Mouse (Mus musculus) testis, adult 2 months (tissue): ENCODE data around the gene Tnrc6a. TPM values are rescaled to one million over a fixed set of nuclear protein-coding genes. Genes with fewer than 3 reads are reported as not detected.

Source experiments
- H3K27ac ChIP-seq: fragments of 200-500 bp; 2 replicates; pipeline ENCODE4 v1.5.1; 2012; ENCODE audit warnings: low read depth, low read length; ENCODE audit not compliant: control insufficient read depth, insufficient read depth
- H3K27me3 ChIP-seq: fragments of 200-500 bp; 2 replicates; pipeline ENCODE4 v1.6.1; 2012; ENCODE audit warnings: mild to moderate bottlenecking, low read length, moderate library complexity; ENCODE audit not compliant: control insufficient read depth, insufficient read depth
- H3K36me3 ChIP-seq: fragments of 200-500 bp; 2 replicates; pipeline ENCODE4 v1.6.1; 2012; ENCODE audit warnings: mild to moderate bottlenecking, low read length; ENCODE audit not compliant: control insufficient read depth, insufficient read depth
- H3K4me1 ChIP-seq: fragments of 200-500 bp; 2 replicates; pipeline ENCODE4 v1.6.1; 2012; ENCODE audit warnings: low read length; ENCODE audit not compliant: control insufficient read depth, insufficient read depth
- H3K4me3 ChIP-seq: fragments of 200-500 bp; 2 replicates; pipeline ENCODE4 v1.5.1; 2012; ENCODE audit warnings: low read depth, mild to moderate bottlenecking, low read length, moderate library complexity, mixed read lengths; ENCODE audit not compliant: control insufficient read depth
- CTCF ChIP-seq: fragments of 200-500 bp; IDR thresholded peaks from 2 replicates; pipeline ENCODE4 v1.5.1; 2012; ENCODE audit warnings: low read depth, mild to moderate bottlenecking, inconsistent platforms, low read length, moderate library complexity; ENCODE audit not compliant: control insufficient read depth, insufficient read depth, insufficient replicate concordance
- POLR2A ChIP-seq: fragments of 200-500 bp; IDR thresholded peaks from 2 replicates; pipeline ENCODE4 v1.6.1; 2012; ENCODE audit warnings: low read depth, mild to moderate bottlenecking, inconsistent platforms, low read length, moderate library complexity; ENCODE audit not compliant: control insufficient read depth
- polyA plus RNA-seq: library from polyadenylated mRNA; depleted of rRNA; stranded (reverse); fragments of >200 nt; gene quantifications from 2 replicates; pipeline ENCODE4 v1.2.3, GENCODE M21; 2012

The Tnrc6a gene
- polyA plus RNA-seq, 1 experiment: 12.9 TPM

DNA sequence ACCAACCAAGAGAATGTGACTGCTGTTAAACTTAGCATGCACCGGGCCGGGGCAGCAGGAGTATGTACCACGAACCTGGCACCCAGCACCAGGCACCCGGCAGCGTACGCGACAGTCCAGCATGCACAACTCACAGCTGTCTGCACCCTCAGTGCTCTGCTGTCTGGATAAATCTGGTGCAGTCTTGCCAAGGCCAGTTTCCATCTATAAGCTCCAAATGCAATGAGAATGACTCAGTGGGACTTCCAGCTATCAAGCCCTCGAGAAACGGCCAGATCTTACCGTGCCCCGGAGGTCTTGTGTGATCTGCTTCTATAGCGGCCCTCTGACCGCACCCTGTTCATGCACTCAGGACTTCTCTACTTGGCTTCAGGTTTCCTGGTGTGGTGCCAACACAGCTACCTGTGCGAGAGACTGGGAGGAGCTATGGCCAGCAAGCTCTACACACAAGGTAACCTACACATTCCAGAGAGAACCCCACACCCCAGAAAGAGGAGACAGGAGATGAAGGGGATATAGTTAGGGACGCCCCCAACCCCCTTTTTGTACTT is 76.0 kb downstream of the Tnrc6a start:
- H3K27ac ChIP-seq: no peak overlapping the region
- H3K36me3 ChIP-seq: no peaks in the 10 kb centered on the region
- no peaks in the 10 kb centered on the region for H3K27me3 ChIP-seq
- no peak overlapping the region for H3K4me3 ChIP-seq
- H3K4me1 ChIP-seq: no peaks in the 10 kb centered on the region
- TF ChIP-seq CTCF (no peak), POLR2A (no peak)

DNA sequence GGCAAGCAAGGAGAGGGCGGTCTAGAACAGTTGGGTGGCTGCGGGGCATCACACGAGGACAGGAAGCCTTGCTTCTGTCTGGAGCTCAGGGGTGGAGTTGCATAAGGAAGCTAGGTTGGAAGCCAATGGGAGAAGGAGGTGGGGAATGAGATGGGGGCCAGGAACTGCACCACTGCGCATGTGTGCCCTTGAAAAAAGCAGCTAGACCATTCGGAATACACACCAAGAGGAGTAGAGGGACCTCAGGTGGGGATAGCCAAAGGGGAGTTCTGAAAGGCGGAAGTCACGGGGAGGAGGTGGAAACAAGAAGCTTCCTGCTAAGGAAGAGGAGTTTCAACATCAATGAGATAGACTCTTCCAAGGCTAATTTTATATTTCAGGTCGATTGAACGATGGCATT is 77.0 kb downstream of the Tnrc6a start:
- H3K36me3 ChIP-seq: no peaks in the 10 kb centered on the region
- no peaks in the 10 kb centered on the region for H3K27me3 ChIP-seq
- no peak overlapping the region for H3K4me3 ChIP-seq
- TF ChIP-seq POLR2A: no peak
- TF ChIP-seq CTCF: no peak
- H3K4me1 ChIP-seq: no peaks in the 10 kb centered on the region
- H3K27ac ChIP-seq: no peak overlapping the region

DNA sequence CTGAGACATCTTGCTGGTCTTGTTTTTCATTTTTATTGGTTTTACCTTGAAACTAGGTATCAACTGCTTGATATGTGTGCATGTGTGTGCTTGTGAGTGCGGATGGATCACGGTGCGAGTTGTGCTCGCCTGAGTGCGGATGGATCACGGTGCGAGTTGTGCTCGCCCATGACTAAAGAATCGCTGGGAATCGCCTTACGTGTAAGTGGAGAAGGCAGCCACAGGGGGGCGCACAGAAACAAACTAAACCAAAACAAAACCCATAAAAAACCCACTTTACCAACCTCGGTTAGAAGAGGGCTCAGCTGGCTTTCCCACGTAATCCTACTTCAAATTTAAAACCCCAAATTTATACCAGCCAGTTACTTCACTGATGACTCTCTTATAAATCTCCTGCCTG is 81.6 kb downstream of the Tnrc6a start:
- no peaks in the 10 kb centered on the region for H3K36me3 ChIP-seq
- TF ChIP-seq CTCF (peak; percentile 47; the same call in 1 of the 2 replicates), POLR2A (no peak)
- no peak overlapping the region for H3K4me3 ChIP-seq
- H3K27ac ChIP-seq: no peak overlapping the region
- H3K27me3 ChIP-seq: no peaks in the 10 kb centered on the region
- no peaks in the 10 kb centered on the region for H3K4me1 ChIP-seq

DNA sequence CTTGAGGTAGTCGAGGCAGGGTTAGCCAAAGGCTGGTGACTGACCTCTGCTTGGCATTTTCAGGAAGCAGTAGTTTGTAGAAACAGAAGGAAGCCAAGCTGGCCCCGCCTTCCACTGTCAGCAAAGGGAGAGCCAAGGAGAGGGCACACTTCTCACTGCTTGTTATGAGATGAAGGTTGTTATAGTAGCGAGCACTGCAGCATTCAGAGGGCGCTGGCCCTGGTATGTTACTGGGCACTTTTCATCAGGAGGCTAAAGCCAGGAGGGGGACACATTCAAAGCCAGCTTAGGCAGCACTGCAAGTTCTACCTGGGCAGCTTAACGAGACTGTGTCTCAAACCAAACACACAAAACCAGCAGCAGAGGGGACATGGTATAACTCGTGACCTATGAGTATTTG is 83.9 kb downstream of the Tnrc6a start:
- Histone ChIP-seq H3K36me3 (no peaks in the 10 kb centered on the region), H3K4me1 (no peaks in the 10 kb centered on the region), H3K27me3 (no peaks in the 10 kb centered on the region), H3K4me3 (no peak overlapping the region), H3K27ac (no peak overlapping the region)
- TF ChIP-seq CTCF (no peak), POLR2A (no peak)

DNA sequence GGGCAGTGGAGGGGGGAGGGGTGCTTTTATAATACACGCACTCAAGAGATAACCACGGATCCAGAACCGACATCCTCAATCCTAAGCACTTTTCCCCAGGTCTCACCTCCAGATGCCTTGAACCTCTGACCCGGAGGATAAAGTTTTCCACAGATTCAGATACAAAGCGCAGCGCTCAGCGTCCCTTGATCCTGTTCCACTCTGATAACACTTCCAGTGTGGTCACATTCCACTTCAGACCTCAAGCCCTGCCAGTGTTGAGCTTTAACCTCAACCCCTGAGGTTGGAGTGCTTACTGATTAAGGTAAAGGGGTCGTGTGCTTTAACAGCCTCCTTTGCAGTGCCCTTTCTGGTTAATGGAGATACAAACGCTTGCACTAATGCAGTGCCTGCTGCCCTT is 86.2 kb downstream of the Tnrc6a start:
- TF ChIP-seq POLR2A (no peak), CTCF (no peak)
- no peaks in the 10 kb centered on the region for H3K4me1 ChIP-seq
- no peaks in the 10 kb centered on the region for H3K27me3 ChIP-seq
- no peaks in the 10 kb centered on the region for H3K36me3 ChIP-seq
- no peak overlapping the region for H3K27ac ChIP-seq
- no peak overlapping the region for H3K4me3 ChIP-seq

DNA sequence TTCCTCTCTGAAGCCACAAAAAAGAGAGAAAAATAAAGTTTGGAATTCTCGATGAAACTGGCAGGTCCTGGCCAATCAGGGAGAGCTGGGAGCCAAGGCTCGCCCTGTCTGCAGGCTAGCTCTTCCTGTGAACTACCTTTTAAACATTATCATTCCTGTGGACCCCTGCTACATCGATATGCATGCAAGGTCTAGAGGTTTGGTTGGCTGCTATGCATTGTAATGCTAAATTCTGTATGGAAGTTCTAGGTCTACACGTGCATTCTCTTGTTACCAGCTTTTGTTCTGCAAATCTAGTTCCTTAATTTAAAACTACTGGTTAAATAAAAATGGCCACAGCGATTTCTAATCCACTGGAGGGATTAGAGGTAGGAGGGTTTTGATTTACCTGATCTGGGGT is 87.8 kb downstream of the Tnrc6a start:
- Histone ChIP-seq H3K4me1 (no peaks in the 10 kb centered on the region), H3K27me3 (no peaks in the 10 kb centered on the region), H3K4me3 (no peak overlapping the region), H3K27ac (no peak overlapping the region), H3K36me3 (no peaks in the 10 kb centered on the region)
- no peak for TF ChIP-seq POLR2A
- no peak for TF ChIP-seq CTCF

DNA sequence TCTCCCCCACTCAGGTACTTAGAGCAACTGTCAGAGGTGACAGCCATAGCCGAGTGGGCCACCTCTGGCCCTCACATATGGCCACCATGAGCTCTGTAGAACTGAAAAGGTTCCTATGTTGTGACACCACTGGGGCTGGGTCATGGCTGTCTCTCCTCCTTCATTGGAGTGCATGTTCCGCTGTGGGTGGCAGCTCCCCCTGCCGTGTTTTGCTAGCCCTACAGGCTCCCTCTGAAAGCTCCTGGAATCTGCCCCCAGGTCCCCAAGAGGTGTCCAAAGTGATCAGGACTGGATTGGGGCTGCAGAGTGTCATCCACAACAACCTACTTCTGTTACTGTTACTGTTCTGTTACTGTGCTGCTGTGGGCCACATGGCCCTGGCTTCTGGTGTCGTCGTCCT is 88.6 kb downstream of the Tnrc6a start:
- Histone ChIP-seq H3K27ac (no peak overlapping the region), H3K4me1 (no peaks in the 10 kb centered on the region), H3K4me3 (no peak overlapping the region), H3K27me3 (no peaks in the 10 kb centered on the region), H3K36me3 (no peaks in the 10 kb centered on the region)
- TF ChIP-seq CTCF (no peak), POLR2A (no peak)

DNA sequence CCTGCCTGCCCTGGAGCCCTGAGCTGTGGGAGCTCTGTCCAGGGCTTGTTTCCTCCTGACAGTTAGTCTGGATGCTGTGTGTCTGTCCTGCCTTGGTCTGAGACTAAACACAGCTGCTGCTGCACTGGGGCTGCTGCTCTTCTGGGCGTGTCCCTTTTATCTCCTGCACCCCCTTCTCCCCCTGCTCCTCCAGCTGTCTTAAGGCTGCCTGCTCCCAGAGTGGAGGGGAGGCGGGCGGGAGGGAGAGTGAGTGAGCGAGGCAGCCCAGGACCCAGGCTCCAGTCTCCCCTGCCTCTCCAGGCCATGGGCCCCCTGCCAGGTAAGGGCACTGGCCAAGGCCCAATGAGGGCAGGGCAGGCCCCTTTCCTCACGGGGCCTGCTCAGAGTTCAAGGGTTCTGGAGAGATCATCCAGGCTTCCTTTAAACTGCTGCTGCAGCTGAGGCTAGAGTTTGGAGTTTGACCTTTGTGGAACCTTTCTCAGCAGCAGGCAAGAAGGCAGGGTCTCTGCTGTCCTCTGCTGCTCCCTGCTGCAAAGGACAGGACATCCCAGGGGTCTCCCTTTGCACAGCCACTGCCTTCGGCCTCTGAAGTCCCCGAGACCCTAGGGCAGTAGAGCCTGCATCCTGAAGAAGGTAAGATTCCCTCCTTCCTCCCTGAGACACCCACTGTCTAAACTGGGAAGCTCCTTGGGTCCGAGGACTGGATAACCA is 90.8 kb downstream of the Tnrc6a start, which contains the start of gene Slc5a11:
Slc5a11 (plus strand) TSS at position 416 of the 711 bp plus-strand sequence.
- Histone ChIP-seq H3K36me3 (no peaks in the 10 kb centered on the region), H3K27ac (no peak within 1 kb of the TSS), H3K27me3 (no peaks in the 10 kb centered on the region), H3K4me1 (no peaks in the 10 kb centered on the region), H3K4me3 (no peak within 1 kb of the TSS)
- TF ChIP-seq POLR2A (no peak), CTCF (no peak)
